Mouse (Mus musculus) embryo, embryonic 9.5 days (tissue): ENCODE measurements around the gene Akap13.

Experiments used
- DNase-seq: peaks from one replicate; pipeline ENCODE4 v3.0.0-alpha.2; 2017; ENCODE audit errors: extremely low spot score

Gene Akap13

GRCm38 (mm10) chr7:75559119-75559518, 103.8 kb downstream of the Akap13 start:
- DNase-seq: no peak

- no peak for DNase-seq
Measured at GRCm38 (mm10) chr7:75559915-75560314, 104.6 kb downstream of the Akap13 start.

GRCm38 (mm10) chr7:75560566-75560965, 105.2 kb downstream of the Akap13 start:
- DNase-seq: no peak

GRCm38 (mm10) chr7:75561134-75561533, 105.8 kb downstream of the Akap13 start:
- DNase-seq: no peak

- DNase-seq: no peak
Measured at GRCm38 (mm10) chr7:75568276-75568675, 112.9 kb downstream of the Akap13 start.

GRCm38 (mm10) chr7:75568883-75569282, 113.5 kb downstream of the Akap13 start:
- no peak for DNase-seq

- no peak for DNase-seq
Measured at GRCm38 (mm10) chr7:75570218-75570617, 114.9 kb downstream of the Akap13 start.

- no peak for DNase-seq
Measured at GRCm38 (mm10) chr7:75571078-75571477, 115.7 kb downstream of the Akap13 start.

GRCm38 (mm10) chr7:75572127-75572526, 116.8 kb downstream of the Akap13 start:
- no peak for DNase-seq

GRCm38 (mm10) chr7:75575120-75575649, 119.9 kb downstream of the Akap13 start:
- peak; percentile 54 for DNase-seq

GRCm38 (mm10) chr7:75575800-75576585, 120.7 kb downstream of the Akap13 start:
- no peak for DNase-seq

- no peak for DNase-seq
Measured at GRCm38 (mm10) chr7:75576851-75577250, 121.5 kb downstream of the Akap13 start.

GRCm38 (mm10) chr7:75577353-75577752, 122.0 kb downstream of the Akap13 start:
- no peak for DNase-seq

- DNase-seq: no peak
Measured at GRCm38 (mm10) chr7:75578647-75579046, 123.3 kb downstream of the Akap13 start.

- no peak for DNase-seq
Measured at GRCm38 (mm10) chr7:75582091-75582490, 126.8 kb downstream of the Akap13 start.

- DNase-seq: no peak
Measured at GRCm38 (mm10) chr7:75584100-75584499, 128.8 kb downstream of the Akap13 start.

GRCm38 (mm10) chr7:75585409-75585808, 130.1 kb downstream of the Akap13 start:
- no peak for DNase-seq

- DNase-seq: no peak
Measured at GRCm38 (mm10) chr7:75586113-75586512, 130.8 kb downstream of the Akap13 start.

- DNase-seq: no peak
Measured at GRCm38 (mm10) chr7:75587727-75588126, 132.4 kb downstream of the Akap13 start.

- no peak for DNase-seq
Measured at GRCm38 (mm10) chr7:75589304-75589973, 134.1 kb downstream of the Akap13 start.

- no peak for DNase-seq
Measured at GRCm38 (mm10) chr7:75591961-75592360, 136.6 kb downstream of the Akap13 start.

GRCm38 (mm10) chr7:75594801-75595200, 139.5 kb downstream of the Akap13 start:
- DNase-seq: no peak

GRCm38 (mm10) chr7:75595268-75595667, 139.9 kb downstream of the Akap13 start:
- no peak for DNase-seq
